Mouse (Mus musculus): ENCODE results near the gene Fam214a.
A peak's percentile ranks its signal among the peaks of the same experiment; 100 is the strongest.

The Fam214a gene

DNA sequence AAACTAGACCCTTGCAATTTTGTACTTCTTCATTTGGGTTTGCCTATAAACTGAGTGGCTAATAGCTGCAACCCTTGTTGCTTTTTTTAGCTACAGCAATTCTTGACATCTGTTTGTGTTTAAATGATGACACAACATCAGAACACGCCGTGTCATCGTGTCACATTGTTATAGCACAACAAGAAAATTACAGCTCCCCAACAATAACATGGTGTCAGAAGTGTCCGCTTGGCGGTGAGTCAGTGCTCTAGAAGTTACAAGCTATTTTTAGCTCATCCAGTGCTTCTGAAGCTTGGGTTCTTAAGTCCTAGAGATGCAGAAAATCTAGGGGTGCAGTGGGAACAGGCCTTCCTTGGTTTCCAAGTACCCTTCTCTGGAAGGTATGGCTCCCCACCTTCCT lies 578 bp upstream of the Fam214a start:
- no peak for DNase-seq (ENCODE audit: low spot score)

DNA sequence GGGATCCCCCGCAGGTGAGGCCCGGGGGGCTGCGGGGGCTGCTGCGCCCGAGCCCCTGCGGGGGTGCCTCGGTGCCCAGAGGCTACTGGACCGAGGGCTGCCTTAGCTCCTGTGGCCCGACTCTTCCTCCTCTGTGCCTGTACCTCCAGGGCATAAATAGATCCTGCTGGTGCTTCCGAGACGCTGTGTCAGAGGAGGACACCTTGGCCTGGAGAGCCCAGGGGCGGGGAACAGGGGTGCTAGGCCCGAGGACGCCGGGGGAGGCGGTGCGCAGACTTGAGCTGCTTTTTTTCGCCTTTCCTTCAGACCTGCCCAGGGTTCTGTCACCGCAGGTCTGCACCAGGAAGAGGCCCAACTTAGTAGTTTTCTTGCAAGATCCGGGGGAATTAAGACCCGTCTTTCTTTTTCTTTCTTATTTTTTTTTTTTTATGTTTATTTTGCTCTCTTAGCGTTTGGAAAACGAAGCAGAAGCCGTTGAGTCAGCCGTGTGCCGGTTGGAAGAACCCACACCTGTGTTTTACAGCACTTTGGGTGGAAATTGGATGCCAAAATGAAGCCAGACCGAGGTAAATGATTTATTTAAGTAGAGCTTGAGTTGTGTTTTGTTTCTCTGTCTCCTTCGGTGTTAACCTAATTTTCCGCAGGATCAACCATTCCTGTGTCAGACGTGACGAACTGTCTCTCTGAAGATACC lies 728 bp downstream of the Fam214a start:
- DNase-seq (ENCODE audit: low spot score) = peak; percentile 42

GRCm38 (mm10) chr9:74953959-74954279 lies 1.2 kb downstream of the Fam214a start:
- DNase-seq (ENCODE audit: low spot score) = no peak

DNA sequence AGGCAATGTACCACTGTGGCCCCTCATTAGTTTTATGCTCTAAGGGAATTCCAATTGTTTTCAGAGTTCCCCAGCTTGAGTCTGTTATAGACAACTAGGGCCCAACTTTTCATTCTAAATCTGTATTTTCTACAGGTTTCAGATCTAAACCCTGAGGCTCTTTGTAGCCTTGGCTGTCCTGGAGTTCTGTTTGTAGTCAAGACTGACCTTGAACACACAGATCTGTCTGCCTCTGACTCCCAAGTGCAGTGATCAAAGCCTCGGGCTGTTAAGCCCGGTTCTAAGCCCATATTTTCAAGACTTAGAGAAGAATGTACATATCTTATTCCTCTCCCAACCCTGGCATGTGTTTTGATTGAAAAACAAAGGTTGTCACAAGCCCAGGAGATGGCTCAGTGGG lies 1.7 kb downstream of the Fam214a start:
- no peak for DNase-seq (ENCODE audit: low spot score)

DNA sequence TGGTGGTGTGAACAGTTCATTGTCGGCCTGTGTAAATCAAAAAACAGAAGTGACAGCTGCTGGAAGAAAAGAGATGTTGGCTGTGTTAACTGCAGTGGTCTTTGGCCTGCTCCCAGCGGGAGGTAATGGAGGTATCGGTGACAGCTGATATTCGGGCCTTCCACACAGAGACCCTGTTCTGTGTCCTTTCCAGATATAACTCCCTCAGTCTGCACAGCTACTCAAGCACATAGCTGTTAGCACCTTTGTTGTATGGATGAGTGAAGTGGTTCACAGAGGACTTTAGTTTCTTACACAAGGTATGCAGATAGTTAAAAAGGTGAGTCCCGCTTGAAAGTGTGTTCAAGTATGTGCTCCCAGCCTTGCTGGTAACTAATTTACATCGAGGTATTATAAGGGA lies 7.9 kb downstream of the Fam214a start:
- DNase-seq (ENCODE audit: low spot score) = no peak

GRCm38 (mm10) chr9:74961073-74961575 lies 8.4 kb downstream of the Fam214a start:
- no peak for DNase-seq (ENCODE audit: low spot score)

- DNase-seq (ENCODE audit: low spot score) = no peak
Measured at GRCm38 (mm10) chr9:74963953-74964352, 11.3 kb downstream of the Fam214a start.

GRCm38 (mm10) chr9:74964866-74965384 lies 12.2 kb downstream of the Fam214a start:
- peak; percentile 33 for DNase-seq (ENCODE audit: low spot score)

DNA sequence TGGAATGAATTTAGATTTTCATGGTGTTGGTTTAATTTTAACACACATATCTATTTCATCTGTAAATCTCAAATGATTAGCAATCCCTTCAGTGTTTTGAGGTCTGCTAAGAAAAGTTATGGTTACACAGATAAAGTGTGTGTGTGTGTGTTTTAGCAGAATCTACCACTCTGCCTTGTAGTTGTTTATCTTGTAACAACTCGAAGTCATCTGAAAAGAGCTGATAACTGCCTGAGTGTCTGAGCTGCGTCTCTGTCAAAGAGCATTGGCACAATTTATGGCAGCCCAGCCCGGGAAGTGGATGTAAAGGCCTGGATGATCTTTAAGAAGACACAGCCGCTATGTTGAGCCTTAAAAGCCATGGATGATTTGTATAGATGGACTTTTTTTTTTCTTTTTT lies 13.5 kb downstream of the Fam214a start:
- DNase-seq (ENCODE audit: low spot score) = no peak

GRCm38 (mm10) chr9:74968647-74969428 lies 16.2 kb downstream of the Fam214a start:
- DNase-seq (ENCODE audit: low spot score) = no peak

DNA sequence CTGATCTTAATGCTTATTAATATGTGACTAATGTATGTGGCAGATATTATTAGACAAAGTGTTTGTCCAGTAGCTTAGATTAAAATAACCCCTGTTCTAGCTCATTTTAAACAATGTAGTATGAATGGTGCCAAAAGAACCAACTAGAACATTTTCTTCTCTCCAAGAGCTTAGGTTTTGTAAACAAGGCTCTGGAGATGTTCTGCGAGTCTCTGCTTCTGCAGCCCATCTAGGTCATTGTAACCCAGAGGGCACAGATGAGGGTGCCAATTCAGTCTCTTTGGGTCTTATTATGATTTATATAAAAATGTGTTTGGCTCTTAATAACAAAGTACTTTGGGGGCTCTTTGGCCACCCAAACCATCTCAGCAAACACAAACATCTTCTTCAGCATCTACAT lies 17.9 kb downstream of the Fam214a start:
- DNase-seq (ENCODE audit: low spot score) = no peak

GRCm38 (mm10) chr9:74971191-74971976 lies 18.7 kb downstream of the Fam214a start:
- no peak for DNase-seq (ENCODE audit: low spot score)

- DNase-seq (ENCODE audit: low spot score) = no peak
Measured at GRCm38 (mm10) chr9:74972736-74973135, 20.1 kb downstream of the Fam214a start.

DNA sequence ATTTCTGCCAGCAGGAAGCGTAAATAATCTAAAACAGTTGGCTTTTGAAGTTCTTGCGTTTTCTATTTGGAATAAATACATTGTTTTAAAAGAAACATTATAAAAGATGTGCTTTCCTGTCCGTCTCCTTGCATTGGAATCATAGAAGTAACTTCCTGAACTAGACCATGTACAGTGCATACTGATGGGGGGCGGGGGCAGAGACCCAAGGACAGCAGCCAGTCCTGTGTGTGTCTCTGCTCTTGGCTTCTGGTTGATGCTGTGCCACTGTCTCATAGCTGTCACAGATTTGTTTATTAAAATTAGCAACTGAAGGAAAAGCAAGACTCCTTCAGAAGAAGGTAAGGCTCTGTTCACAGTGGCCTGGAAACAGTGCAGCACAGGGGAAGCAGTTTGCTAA lies 20.5 kb downstream of the Fam214a start:
- no peak for DNase-seq (ENCODE audit: low spot score)

GRCm38 (mm10) chr9:74974758-74975157 lies 22.1 kb downstream of the Fam214a start:
- DNase-seq (ENCODE audit: low spot score) = no peak

- DNase-seq (ENCODE audit: low spot score) = no peak
Measured at GRCm38 (mm10) chr9:74975416-74975815, 22.7 kb downstream of the Fam214a start.

DNA sequence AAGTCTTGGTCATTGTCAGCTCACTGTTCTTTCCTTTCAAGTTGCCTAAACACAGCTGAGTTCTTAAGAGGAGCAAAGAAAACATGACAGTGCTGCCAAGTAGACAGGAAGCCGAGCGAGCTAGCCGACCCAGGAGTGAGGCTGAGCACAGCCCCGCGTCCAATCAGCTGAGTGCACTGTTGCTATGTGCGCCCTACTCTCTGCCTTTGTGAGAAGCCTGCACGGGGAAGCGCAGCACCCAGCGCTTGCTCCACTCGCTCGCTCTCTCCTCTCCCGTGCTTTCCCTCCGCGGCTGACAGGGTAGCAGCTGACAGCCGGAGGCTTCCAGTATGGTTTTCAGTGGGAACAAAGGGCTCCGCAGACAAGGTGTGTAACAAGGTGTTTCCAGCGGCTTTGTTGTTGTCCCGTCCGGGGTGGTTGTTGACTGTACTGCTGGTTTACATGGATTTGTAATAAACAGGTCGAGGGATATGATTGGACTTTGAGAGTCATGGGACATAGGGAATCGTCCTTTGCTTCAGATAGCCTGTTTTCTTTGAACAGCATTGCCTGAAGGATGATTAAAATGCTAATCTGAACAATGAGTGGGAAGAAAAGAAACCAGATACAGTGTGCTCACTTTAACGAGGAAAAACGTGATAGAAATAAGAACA lies 23.4 kb downstream of the Fam214a start:
- DNase-seq (ENCODE audit: low spot score) = peak; percentile 42

- DNase-seq (ENCODE audit: low spot score) = no peak
Measured at GRCm38 (mm10) chr9:74977251-74977650, 24.6 kb downstream of the Fam214a start.

DNA sequence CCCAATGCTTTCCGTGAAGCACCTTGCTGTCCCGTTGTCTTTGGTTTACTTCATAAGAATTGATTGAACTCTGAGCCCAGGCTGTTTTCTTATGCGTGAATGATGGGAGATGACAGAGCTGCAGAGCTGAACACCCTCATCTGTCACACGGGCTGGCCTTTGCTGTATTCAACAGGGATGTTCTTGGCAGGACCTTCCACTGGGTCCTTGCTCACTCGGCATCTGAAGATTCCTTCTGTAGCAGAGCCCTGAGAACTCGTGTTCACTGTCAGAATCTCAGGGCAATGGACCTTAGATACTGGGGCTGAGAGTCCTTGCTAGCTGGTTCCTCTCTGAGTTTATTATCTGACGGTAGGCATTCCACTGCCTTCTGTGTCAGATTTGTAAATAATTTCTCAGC lies 25.3 kb downstream of the Fam214a start:
- DNase-seq (ENCODE audit: low spot score) = no peak

DNA sequence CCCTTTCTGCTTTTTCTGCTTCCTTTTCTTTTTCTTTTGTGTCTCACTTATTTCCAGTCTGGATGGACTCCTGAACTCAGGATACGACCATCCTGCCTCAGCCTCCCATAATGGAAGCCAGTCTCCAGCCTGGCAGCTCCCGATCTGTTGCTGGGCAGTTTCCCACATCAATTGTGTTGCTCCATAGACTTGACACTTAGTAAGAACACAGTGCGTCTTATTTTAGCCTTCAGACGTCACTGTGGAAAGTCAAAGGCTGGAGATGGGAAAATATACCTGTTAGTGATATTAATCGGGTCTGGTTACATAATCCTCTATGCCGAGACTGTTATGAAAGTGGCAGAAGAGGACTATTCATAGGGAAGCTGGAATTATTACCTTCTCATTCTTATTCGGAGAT lies 26.2 kb downstream of the Fam214a start:
- no peak for DNase-seq (ENCODE audit: low spot score)

- DNase-seq (ENCODE audit: low spot score) = no peak
Measured at GRCm38 (mm10) chr9:74979371-74979770, 26.7 kb downstream of the Fam214a start.

GRCm38 (mm10) chr9:74979866-74980265 lies 27.2 kb downstream of the Fam214a start:
- no peak for DNase-seq (ENCODE audit: low spot score)

Data from spleen, adult 12 weeks (tissue).